ENCODE assay signal across 34 mouse cellular contexts in genomic region chr14:103526286-103526685, GRCm38 (mm10). TPM values are rescaled to one million over a fixed set of nuclear protein-coding genes. Genes with fewer than 3 reads are reported as not detected.
"Had no signal": no experiment of that assay in that cellular context is flagged by ENCODE, and none has a peak within 500 bp of the region (broad histone marks: within the 10 kb centered on the region; RNA-seq: fewer than 3 reads in every experiment).

No protein-coding gene starts in this region.

- H3K4me1 ChIP-seq: heart, embryonic 10.5 days; heart, embryonic 12.5 days; heart, embryonic 13.5 days; heart, embryonic 15.5 days; intestine, embryonic 15.5 days; kidney, embryonic 15.5 days had no signal

- H3K4me3 ChIP-seq: heart, embryonic 10.5 days; heart, embryonic 12.5 days; heart, embryonic 13.5 days; heart, embryonic 15.5 days; hindbrain, embryonic 10.5 days; hindbrain, embryonic 12.5 days; hindbrain, embryonic 13.5 days; hindbrain, embryonic 15.5 days; intestine, embryonic 15.5 days; kidney, embryonic 15.5 days; layer of hippocampus, adult 2 months had no signal

- DNase-seq: heart, postnatal 10 days; heart, postnatal 14 days; heart, postnatal 36 days; heart, postnatal 4 days; kidney, adult 11 months; kidney, adult 18-20 months; kidney, adult 2 months; kidney, adult 8-10 months; kidney, adult 9 months; kidney, postnatal 10 days; kidney, postnatal 14 days; kidney, postnatal 25 days; kidney, postnatal 36 days; kidney, postnatal 4 days; layer of hippocampus, adult 9-11 months; layer of hippocampus, postnatal 36 days had no signal

- ATAC-seq: hindbrain, embryonic 16.5 days; hindbrain, postnatal 0 days; inflammation-experienced regulatory T-cells, adult 6 months; intestine, embryonic 15.5 days; intestine, embryonic 16.5 days; intestine, postnatal 0 days had no signal

RNA-seq across cellular contexts. Expression of gene Scel, which starts 13.1 kb away (rescaled TPM):
- total RNA-seq: hematopoietic stem cell, adult 5-6 weeks had no signal
- polyA plus RNA-seq: large intestine, adult 2 months had no signal
